Mouse (Mus musculus): Measurements from ENCODE around the gene Jazf1.

DNA sequence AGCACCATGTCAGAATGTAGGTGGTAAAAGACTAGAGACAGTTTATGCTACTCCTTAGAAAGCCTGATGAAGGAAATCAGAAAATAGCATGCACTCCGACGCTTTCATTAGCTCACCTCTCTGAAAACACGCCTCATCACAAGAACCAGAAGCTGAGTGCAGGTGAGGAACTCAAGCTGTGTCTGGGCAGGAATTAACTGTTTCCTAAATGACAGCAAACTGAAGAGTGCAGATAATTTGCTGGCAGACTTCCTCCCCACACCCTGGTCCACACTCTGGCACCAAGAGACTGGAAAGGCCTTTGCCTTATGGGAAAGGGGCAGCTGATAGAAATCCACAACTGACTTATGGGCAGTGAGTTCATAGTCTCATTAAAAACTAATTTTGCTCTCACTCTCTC, 175.5 kb downstream of the Jazf1 start:
- TF ChIP-seq HCFC1 (IDR thresholded peaks at IDR 0.05; ENCODE audit: borderline replicate concordance, insufficient read depth, low read length) (no peak), ZC3H11A (IDR thresholded peaks at IDR 0.05; ENCODE audit: borderline replicate concordance, low read depth, low read length) (no peak), ZNF384 (IDR thresholded peaks at IDR 0.05; ENCODE audit: low read depth, low read length) (no peak)
